Mouse (Mus musculus) forebrain, embryonic 11.5 days (tissue): ENCODE results near the gene Hmga2. TPM values are rescaled to one million over a fixed set of nuclear protein-coding genes. Genes with fewer than 3 reads are reported as not detected.
"Not testable (repeated sequence)": the region's sequence is repeated elsewhere in the genome, so short reads cannot be mapped to it uniquely, and the experiment has no call there.

Experiments
- ATAC-seq: fragments of 200-750 bp; cut with Nextera tagmentation; replicated peaks from 2 replicates; pipeline ENCODE4 v1.8.0; 2017; ENCODE audit warnings: moderate TSS enrichment; ENCODE audit not compliant: low FRiP score
- DNase-seq: peaks from one replicate; pipeline ENCODE4 v3.0.0-alpha.2; 2017; ENCODE audit warnings: low spot score
- H3K27ac ChIP-seq: fragments of 300-500 bp; sonication (generic); 2 replicates; pipeline ENCODE4 v1.5.1; 2014; ENCODE audit warnings: low read depth, low read length
- H3K27me3 ChIP-seq: fragments of 300-500 bp; sonication (generic); 2 replicates; pipeline ENCODE4 v1.6.1; 2014; ENCODE audit warnings: mild to moderate bottlenecking, low read length, mixed read lengths; ENCODE audit not compliant: control insufficient read depth, insufficient read depth
- H3K36me3 ChIP-seq: fragments of 300-500 bp; sonication (generic); 2 replicates; pipeline ENCODE4 v1.6.1; 2014; ENCODE audit warnings: mild to moderate bottlenecking, low read length, moderate library complexity, mixed read lengths; ENCODE audit not compliant: control insufficient read depth, insufficient read depth
- H3K4me1 ChIP-seq: fragments of 300-500 bp; sonication (generic); replicated peaks from 2 replicates; pipeline ENCODE4 v1.6.1; 2014; ENCODE audit warnings: low read length, mixed read lengths; ENCODE audit not compliant: control insufficient read depth, insufficient read depth
- H3K4me2 ChIP-seq: fragments of 300-500 bp; sonication (generic); 2 replicates; pipeline ENCODE4 v1.6.1; 2014; ENCODE audit warnings: low read depth, mild to moderate bottlenecking, low read length, moderate library complexity, mixed read lengths; ENCODE audit not compliant: severe bottlenecking
- H3K4me3 ChIP-seq: fragments of 300-500 bp; sonication (generic); 2 replicates; pipeline ENCODE4 v1.5.1; 2014; ENCODE audit warnings: low read depth, low read length
- H3K9ac ChIP-seq: fragments of 300-500 bp; sonication (generic); 2 replicates; pipeline ENCODE4 v1.6.1; 2014; ENCODE audit warnings: low read length
- H3K9me3 ChIP-seq: fragments of 300-500 bp; sonication (generic); 2 replicates; pipeline ENCODE4 v1.6.1; 2016; ENCODE audit warnings: low read length, mixed read lengths; ENCODE audit not compliant: control insufficient read depth
- WGBS: fragments of 180-500 bp; shearing (Covaris S2); extraction: QIAGEN DNeasy Blood & Tissue Kit; methylation state at CpG from one replicate; pipeline ENCODE4 v1.1.7; 2014; 5-methylcytosine and 5-hydroxymethylcytosine counted together
- microRNA counts: library from miRNA; unstranded; fragments of <30 nt; microRNA quantifications from one replicate; lab custom pipeline; 2015
- microRNA-seq: library from miRNA; unstranded; fragments of <30 nt; microRNA quantifications from one replicate; pipeline ENCODE4, GENCODE M21; 2016; ENCODE audit not compliant: insufficient number of aligned reads
- polyA plus RNA-seq: library from polyadenylated mRNA; unstranded; fragments of >200 nt; fragmentation: Nextera tagmentation; extraction: Ambion mirVana; gene quantifications from 2 replicates; pipeline ENCODE4 v1.2.1, GENCODE M21; 2014

Gene Hmga2
- polyA plus RNA-seq, 1 experiment from 2014 or later: 91.9 TPM

- ATAC-seq, H3K9me3 ChIP-seq, H3K4me1 ChIP-seq, DNase-seq, H3K4me3 ChIP-seq, H3K4me2 ChIP-seq, H3K9ac ChIP-seq, H3K27ac ChIP-seq, H3K36me3 ChIP-seq, H3K27me3 ChIP-seq: not testable (repeated sequence)
- WGBS: 83% methylated on average over 1 of the region's 1 CpGs
These were observed 137.8 kb downstream of the Hmga2 start for GRCm38 (mm10) chr10:120338431-120338830.

- Histone ChIP-seq H3K36me3 (no peaks in the 10 kb centered on the region), H3K4me3 (no peak overlapping the region), H3K4me2 (no peak overlapping the region), H3K9ac (no peak overlapping the region), H3K27ac (no peak overlapping the region), H3K27me3 (no peaks in the 10 kb centered on the region), H3K9me3 (no peaks in the 10 kb centered on the region), H3K4me1 (no peaks in the 10 kb centered on the region)
- no peak for ATAC-seq
- no peak for DNase-seq
- whole genome bisulfite sequencing: 92% methylated on average over 14 of the region's 14 CpGs
These were observed 148.3 kb downstream of the Hmga2 start for GRCm38 (mm10) chr10:120327946-120328345.

GRCm38 (mm10) chr10:120323584-120324203 is 152.6 kb downstream of the Hmga2 start:
- H3K27me3 ChIP-seq: no peaks in the 10 kb centered on the region
- WGBS: 91% methylated on average over 11 of the region's 11 CpGs
- no peak overlapping the region for H3K4me3 ChIP-seq

GRCm38 (mm10) chr10:120322815-120323214 is 153.5 kb downstream of the Hmga2 start:
- no peaks in the 10 kb centered on the region for H3K27me3 ChIP-seq
- H3K27ac ChIP-seq: no peak overlapping the region
- 90% methylated on average over 8 of the region's 8 CpGs for WGBS
- DNase-seq: no peak
- no peak overlapping the region for H3K4me2 ChIP-seq
- no peak for ATAC-seq
- H3K36me3 ChIP-seq: no peaks in the 10 kb centered on the region
- no peak overlapping the region for H3K9ac ChIP-seq
- no peak overlapping the region for H3K4me3 ChIP-seq
- no peaks in the 10 kb centered on the region for H3K4me1 ChIP-seq
- H3K9me3 ChIP-seq: no peaks in the 10 kb centered on the region; the same call in 1 of the 2 replicates

More at GRCm38 (mm10) chr10:120323584-120324203, 152.6 kb downstream of the Hmga2 start:
- no peak overlapping the region for H3K4me2 ChIP-seq
- no peak for DNase-seq
- H3K4me1 ChIP-seq: no peaks in the 10 kb centered on the region
- no peak overlapping the region for H3K27ac ChIP-seq
- ATAC-seq: no peak
- H3K9me3 ChIP-seq: no peaks in the 10 kb centered on the region; the same call in 1 of the 2 replicates
- no peaks in the 10 kb centered on the region for H3K36me3 ChIP-seq
- no peak overlapping the region for H3K9ac ChIP-seq

- H3K4me2 ChIP-seq: no peak overlapping the region
- WGBS: 88% methylated on average over 12 of the region's 12 CpGs
- no peaks in the 10 kb centered on the region for H3K36me3 ChIP-seq
- peak; percentile 64 for DNase-seq
- H3K27ac ChIP-seq: no peak overlapping the region
- ATAC-seq: no peak
- H3K9ac ChIP-seq: no peak overlapping the region
- no peaks in the 10 kb centered on the region; the same call in 1 of the 2 replicates for H3K9me3 ChIP-seq
- no peaks in the 10 kb centered on the region for H3K27me3 ChIP-seq
- no peak overlapping the region for H3K4me3 ChIP-seq
- no peaks in the 10 kb centered on the region for H3K4me1 ChIP-seq
These were observed 156.7 kb downstream of the Hmga2 start for GRCm38 (mm10) chr10:120319614-120320013.

MicroRNAs encoded within 50 kb of the gene (microRNA counts, 519-probe panel; counts per million panel counts)
- microRNA mmu-miR-763 (lab: Ali Mortazavi, UCI): 31.2 counts per million

Small RNA genes within 50 kb of the gene (microRNA-seq; reads per million reads assigned to microRNA genes)
- not detected for gene Mir763

Other genes with a start within 250 kb of the Hmga2 start
- 57.6 and 59.0 TPM in 2 replicates for gene Llph, start 249.4 kb downstream of the Hmga2 start, polyA plus RNA-seq